Mouse (Mus musculus) bone marrow macrophage, adult 2 months (primary cell): ENCODE data around the gene Ntm.

Experiments
- CTCF ChIP-seq: IDR thresholded peaks from 2 replicates; pipeline ENCODE4 v1.5.1; 2012; ENCODE audit warnings: low read depth, mild to moderate bottlenecking, low read length, moderate library complexity
- POLR2A ChIP-seq: IDR thresholded peaks from 2 replicates; pipeline ENCODE4 v1.6.1; 2012; ENCODE audit warnings: mild to moderate bottlenecking, low read depth, low read length, borderline replicate concordance

GRCm38 (mm10) chr9:29610867-29611266 is 352.1 kb downstream of the Ntm start:
- TF ChIP-seq CTCF, result no peak
- TF ChIP-seq POLR2A, result no peak
